Mouse (Mus musculus): ENCODE measurements around the gene Vsig1.

GRCm38 (mm10) chrX:140985256-140985655 is 77.8 kb downstream of the Vsig1 start:
- TF ChIP-seq POLR2A (IDR thresholded peaks at IDR 0.05; ENCODE audit: borderline replicate concordance, low read depth, low read length) (no peak), CTCF (IDR thresholded peaks at IDR 0.05; ENCODE audit: low read depth, low read length) (no peak)

All from bone marrow macrophage, adult 2 months (primary cell).